Mouse (Mus musculus) heart, postnatal 0 days (tissue): Measurements from ENCODE around the gene Plod1.

Source experiments
- CTCF ChIP-seq: IDR thresholded peaks from 2 replicates; pipeline ENCODE4 v1.5.1; 2016; ENCODE audit warnings: antibody characterized with exemption, control low read depth, low read depth
- EP300 ChIP-seq: IDR thresholded peaks from 2 replicates; pipeline ENCODE4 v1.6.1; 2016; ENCODE audit warnings: antibody characterized with exemption, low read depth

DNA sequence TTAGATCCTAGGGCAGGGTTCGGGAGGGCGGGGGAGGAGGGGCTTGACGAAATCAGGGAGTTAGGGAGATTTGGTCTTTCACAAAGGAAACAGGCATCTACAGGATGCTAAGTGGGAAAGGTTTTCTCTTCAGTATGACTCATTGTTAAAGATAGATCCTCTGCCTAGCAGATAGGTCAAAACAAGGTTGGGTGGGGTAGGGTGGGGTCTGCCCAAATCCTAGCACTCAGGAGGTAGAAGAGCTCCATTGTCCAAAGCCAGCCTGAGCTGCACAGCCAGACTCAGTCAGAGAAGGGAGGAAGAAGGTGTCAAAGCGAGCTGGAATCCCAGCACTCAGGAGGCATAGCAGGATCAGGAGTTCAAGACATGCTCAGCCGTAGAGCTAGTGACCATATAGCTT, 919 bp upstream of the Plod1 start:
- TF ChIP-seq CTCF (no peak), EP300 (no peak)
